Mouse (Mus musculus): Measurements from ENCODE around the gene Copz1.
A peak's percentile ranks its signal among the peaks of the same experiment; 100 is the strongest.

Copz1 gene

DNA sequence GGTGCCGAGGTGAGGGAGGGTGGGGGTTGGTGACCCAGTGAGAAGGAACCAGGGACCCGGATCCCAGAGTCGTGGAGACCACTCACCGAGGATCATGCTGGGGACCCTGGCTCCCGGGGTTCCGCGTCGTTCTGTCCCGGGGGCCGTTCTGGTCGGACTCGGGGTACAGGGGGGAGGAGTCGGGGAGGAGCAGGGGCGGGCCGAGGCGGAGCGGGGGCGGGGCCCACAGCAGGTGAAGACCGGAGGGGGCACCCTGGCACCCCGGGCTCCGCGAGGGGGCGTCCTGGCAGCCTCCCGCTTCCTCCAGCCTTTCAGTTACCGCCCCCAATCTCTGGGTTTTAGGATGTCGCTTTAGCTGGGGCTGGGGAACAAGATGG, 67.4 kb downstream of the Copz1 start, which contains the start of gene Zfp385a:
Zfp385a (minus strand) TSS at position 133 of the 377 bp plus-strand sequence.
- DNase-seq (ENCODE audit: low spot score), result no peak

- no peak for DNase-seq (ENCODE audit: low spot score)
These were observed 68.3 kb downstream of the Copz1 start for GRCm38 (mm10) chr15:103340786-103341185.

DNA sequence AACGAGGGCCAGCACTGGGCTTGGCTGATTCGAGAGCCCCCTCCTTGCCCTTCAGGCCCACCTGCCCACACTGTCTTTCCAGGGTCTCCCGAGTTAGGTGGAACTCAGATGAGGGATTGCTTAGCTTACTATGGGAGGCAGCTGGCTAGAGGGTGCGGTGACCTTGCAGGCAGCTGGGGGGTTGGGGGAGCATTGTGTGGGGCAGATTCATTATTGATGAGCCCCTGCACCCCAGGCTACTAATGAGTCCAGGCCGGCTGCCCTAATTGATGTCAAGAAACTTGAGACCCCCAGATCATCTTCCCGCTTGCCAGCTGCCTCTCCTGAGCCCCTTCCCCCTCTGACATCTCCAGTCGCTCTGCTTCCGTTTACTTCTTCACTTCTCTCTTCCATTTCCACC, 69.0 kb downstream of the Copz1 start:
- DNase-seq (ENCODE audit: low spot score), result no peak

- DNase-seq (ENCODE audit: low spot score), result peak; percentile 88
These were observed 69.9 kb downstream of the Copz1 start for GRCm38 (mm10) chr15:103342415-103342814.

DNA sequence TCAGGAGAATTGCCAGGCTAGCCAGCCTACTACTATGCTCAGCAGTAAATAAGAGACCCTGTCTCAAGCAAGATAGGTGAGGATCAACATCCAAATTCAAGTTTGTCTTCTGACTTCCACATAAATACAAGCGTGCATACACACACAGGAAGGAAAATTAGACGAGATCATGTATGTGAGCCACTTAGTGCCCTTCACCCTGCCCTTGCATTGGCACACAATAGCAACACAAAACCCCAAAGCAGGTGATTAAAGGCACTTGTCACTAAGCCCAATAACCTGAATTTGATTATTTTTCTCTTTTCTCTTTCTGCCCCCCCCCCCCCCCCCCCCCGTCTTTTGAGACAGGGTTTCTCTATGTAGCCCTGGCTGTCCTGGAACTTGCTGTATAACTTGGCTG, 70.5 kb downstream of the Copz1 start:
- DNase-seq (ENCODE audit: low spot score), result no peak

DNA sequence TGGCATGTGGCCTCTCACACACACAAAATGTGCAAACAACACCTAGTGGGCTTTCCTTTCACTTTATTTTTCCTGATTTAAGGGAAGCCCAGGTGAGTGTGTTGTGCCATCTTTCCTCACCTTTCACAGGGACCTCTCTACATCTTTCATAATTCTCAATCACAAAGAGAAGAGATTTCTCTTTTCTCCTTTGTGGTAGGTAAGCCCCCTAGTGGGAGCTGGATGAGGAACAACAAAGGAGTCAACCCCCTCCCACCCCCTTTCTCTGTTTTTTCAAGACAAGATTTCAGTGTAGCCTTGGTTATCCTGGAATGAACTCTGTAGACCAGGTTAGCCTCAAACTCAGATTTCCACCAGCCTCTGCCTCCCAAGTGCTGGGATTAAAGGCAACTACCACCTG, 71.0 kb downstream of the Copz1 start:
- no peak for DNase-seq (ENCODE audit: low spot score)

DNA sequence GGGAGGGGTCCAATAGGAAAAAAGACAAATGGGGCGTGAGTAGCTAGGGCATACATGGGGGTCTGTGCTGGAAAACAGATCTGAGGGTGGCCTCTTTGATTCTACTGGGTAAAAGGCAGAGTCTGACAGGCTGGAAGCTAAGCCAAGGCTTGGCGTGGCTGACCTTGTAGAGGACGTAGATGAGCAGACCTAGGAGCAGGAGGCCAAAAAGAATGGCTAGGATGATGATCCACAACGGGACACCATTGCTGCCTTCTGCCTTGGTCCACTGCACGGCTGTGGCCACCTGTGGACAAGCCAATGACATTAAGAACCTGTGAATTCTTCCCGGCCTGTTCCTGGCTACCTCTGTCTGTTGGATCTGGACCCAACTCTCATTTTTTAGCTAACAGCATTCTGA, 73.3 kb downstream of the Copz1 start:
- DNase-seq (ENCODE audit: low spot score), result no peak

DNA sequence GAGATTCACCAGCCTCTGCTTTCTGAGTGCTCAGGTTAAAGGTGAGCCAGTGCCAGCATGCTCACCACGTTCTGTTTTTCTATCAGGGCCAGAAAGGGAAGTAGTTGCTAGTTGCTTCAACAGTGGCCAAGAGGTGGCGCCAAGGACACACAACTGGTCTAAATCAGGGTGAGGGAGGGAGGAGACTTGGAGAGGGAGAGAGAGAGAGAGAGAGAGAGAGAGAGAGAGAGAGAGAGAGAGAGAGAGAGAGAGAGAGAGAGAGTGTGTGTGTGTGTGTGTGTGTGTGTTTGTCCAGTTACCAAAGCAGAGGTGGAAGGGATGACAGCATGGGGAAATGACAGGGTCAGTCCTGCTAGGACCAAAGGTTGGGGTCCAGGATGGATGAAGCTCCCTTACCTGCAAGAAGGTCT, 74.8 kb downstream of the Copz1 start:
- DNase-seq (ENCODE audit: low spot score), result peak; percentile 86

All from embryo, embryonic 10 days (tissue).